Mouse (Mus musculus): ENCODE measurements at regions not wholly inside any gene's neighbourhood (a gene's known extent, or its start where the extent isn't known, plus 50 kb on each side); places are given as distances from the start of the nearest gene placed in this dataset.

GRCm38 (mm10) chr14:31891500-31892185 is 61.2 kb upstream of the Ankrd28 start:
- ATAC-seq (replicated peaks; ENCODE audit: insufficient number of reproducible peaks, low FRiP score, low TSS enrichment, poor library complexity, severe bottlenecking), result no peak

- ATAC-seq (replicated peaks; ENCODE audit: insufficient number of reproducible peaks, low FRiP score, low TSS enrichment, poor library complexity, severe bottlenecking), result no peak
These were observed 61.7 kb upstream of the Ankrd28 start for GRCm38 (mm10) chr14:31892186-31892510.

- ATAC-seq (replicated peaks; ENCODE audit: insufficient number of reproducible peaks, low FRiP score, low TSS enrichment, poor library complexity, severe bottlenecking), result no peak
These were observed 66.0 kb upstream of the Ankrd28 start for GRCm38 (mm10) chr14:31896500-31896899.

GRCm38 (mm10) chr14:31899504-31899903 is 69.1 kb upstream of the Ankrd28 start:
- no peak for ATAC-seq (replicated peaks; ENCODE audit: insufficient number of reproducible peaks, low FRiP score, low TSS enrichment, poor library complexity, severe bottlenecking)

GRCm38 (mm10) chr14:31899906-31900305 is 69.5 kb upstream of the Ankrd28 start:
- ATAC-seq (replicated peaks; ENCODE audit: insufficient number of reproducible peaks, low FRiP score, low TSS enrichment, poor library complexity, severe bottlenecking), result no peak

- ATAC-seq (replicated peaks; ENCODE audit: insufficient number of reproducible peaks, low FRiP score, low TSS enrichment, poor library complexity, severe bottlenecking), result no peak
These were observed 71.5 kb upstream of the Ankrd28 start for GRCm38 (mm10) chr14:31901901-31902300.

- no peak for ATAC-seq (replicated peaks; ENCODE audit: insufficient number of reproducible peaks, low FRiP score, low TSS enrichment, poor library complexity, severe bottlenecking)
These were observed 73.2 kb upstream of the Ankrd28 start for GRCm38 (mm10) chr14:31903664-31904063.

GRCm38 (mm10) chr14:31908591-31908990 is 78.1 kb upstream of the Ankrd28 start:
- ATAC-seq (replicated peaks; ENCODE audit: insufficient number of reproducible peaks, low FRiP score, low TSS enrichment, poor library complexity, severe bottlenecking), result no peak

GRCm38 (mm10) chr14:31909291-31909690 is 78.8 kb upstream of the Ankrd28 start:
- ATAC-seq (replicated peaks; ENCODE audit: insufficient number of reproducible peaks, low FRiP score, low TSS enrichment, poor library complexity, severe bottlenecking), result no peak

- ATAC-seq (replicated peaks; ENCODE audit: insufficient number of reproducible peaks, low FRiP score, low TSS enrichment, poor library complexity, severe bottlenecking), result no peak
These were observed 80.4 kb upstream of the Ankrd28 start for GRCm38 (mm10) chr14:31910809-31911208.

GRCm38 (mm10) chr14:31918461-31918860 is 88.0 kb upstream of the Ankrd28 start:
- no peak for ATAC-seq (replicated peaks; ENCODE audit: insufficient number of reproducible peaks, low FRiP score, low TSS enrichment, poor library complexity, severe bottlenecking)

GRCm38 (mm10) chr14:31918921-31919320 is 88.5 kb upstream of the Ankrd28 start:
- no peak for ATAC-seq (replicated peaks; ENCODE audit: insufficient number of reproducible peaks, low FRiP score, low TSS enrichment, poor library complexity, severe bottlenecking)

- ATAC-seq (replicated peaks; ENCODE audit: insufficient number of reproducible peaks, low FRiP score, low TSS enrichment, poor library complexity, severe bottlenecking), result 0 out of 2 replicates have a peak, but pooled peaks have one; percentile 27
These were observed 98.8 kb upstream of the Ankrd28 start for GRCm38 (mm10) chr14:31929161-31929707.

GRCm38 (mm10) chr14:31930367-31930766 is 98.4 kb upstream of the Galnt15 start:
- peak; percentile 56; the same call in 1 of the 2 replicates for ATAC-seq (replicated peaks; ENCODE audit: insufficient number of reproducible peaks, low FRiP score, low TSS enrichment, poor library complexity, severe bottlenecking)

GRCm38 (mm10) chr14:31931971-31932370 is 96.8 kb upstream of the Galnt15 start:
- ATAC-seq (replicated peaks; ENCODE audit: insufficient number of reproducible peaks, low FRiP score, low TSS enrichment, poor library complexity, severe bottlenecking), result no peak

- ATAC-seq (replicated peaks; ENCODE audit: insufficient number of reproducible peaks, low FRiP score, low TSS enrichment, poor library complexity, severe bottlenecking), result no peak
These were observed 95.3 kb upstream of the Galnt15 start for GRCm38 (mm10) chr14:31933441-31933840.

- ATAC-seq (replicated peaks; ENCODE audit: insufficient number of reproducible peaks, low FRiP score, low TSS enrichment, poor library complexity, severe bottlenecking), result no peak
These were observed 94.9 kb upstream of the Galnt15 start for GRCm38 (mm10) chr14:31933841-31934271.

- no peak for ATAC-seq (replicated peaks; ENCODE audit: insufficient number of reproducible peaks, low FRiP score, low TSS enrichment, poor library complexity, severe bottlenecking)
These were observed 94.5 kb upstream of the Galnt15 start for GRCm38 (mm10) chr14:31934321-31934720.

GRCm38 (mm10) chr14:31934771-31935170 is 94.0 kb upstream of the Galnt15 start:
- ATAC-seq (replicated peaks; ENCODE audit: insufficient number of reproducible peaks, low FRiP score, low TSS enrichment, poor library complexity, severe bottlenecking), result no peak

GRCm38 (mm10) chr14:31935411-31935810 is 93.4 kb upstream of the Galnt15 start:
- ATAC-seq (replicated peaks; ENCODE audit: insufficient number of reproducible peaks, low FRiP score, low TSS enrichment, poor library complexity, severe bottlenecking), result no peak

GRCm38 (mm10) chr14:31936581-31936980 is 92.2 kb upstream of the Galnt15 start:
- ATAC-seq (replicated peaks; ENCODE audit: insufficient number of reproducible peaks, low FRiP score, low TSS enrichment, poor library complexity, severe bottlenecking), result no peak

Measured in monocyte, adult 5-6 weeks (primary cell).